Mouse (Mus musculus) embryonic facial prominence, embryonic 11.5 days (tissue): ENCODE measurements around the gene AI597479. TPM values are rescaled to one million over a fixed set of nuclear protein-coding genes. Genes with fewer than 3 reads are reported as not detected.
"Not testable (repeated sequence)": the region's sequence is repeated elsewhere in the genome, so short reads cannot be mapped to it uniquely, and the experiment has no call there.

Experiments used
- ATAC-seq: fragments of 200-750 bp; cut with Nextera tagmentation; replicated peaks from 2 replicates; pipeline ENCODE4 v1.8.0; 2017; ENCODE audit warnings: low read depth; ENCODE audit not compliant: insufficient number of reproducible peaks, low FRiP score, low TSS enrichment
- DNase-seq: peaks from one replicate; pipeline ENCODE4 v3.0.0-alpha.2; 2015; ENCODE audit warnings: low spot score
- H3K27ac ChIP-seq: fragments of 300-500 bp; sonication (generic); replicated peaks from 2 replicates; pipeline ENCODE4 v1.5.1; 2014; ENCODE audit warnings: mild to moderate bottlenecking, low read depth, low read length, control low read depth
- H3K27me3 ChIP-seq: fragments of 300-500 bp; sonication (generic); 2 replicates; pipeline ENCODE4 v1.6.1; 2014; ENCODE audit warnings: mild to moderate bottlenecking, low read length, moderate library complexity, mixed read lengths; ENCODE audit not compliant: control insufficient read depth, insufficient read depth
- H3K36me3 ChIP-seq: fragments of 300-500 bp; sonication (generic); replicated peaks from 2 replicates; pipeline ENCODE4 v1.6.1; 2014; ENCODE audit warnings: low read depth, mild to moderate bottlenecking, low read length, moderate library complexity, mixed read lengths; ENCODE audit not compliant: control insufficient read depth, insufficient read depth
- H3K4me1 ChIP-seq: fragments of 300-500 bp; sonication (generic); 2 replicates; pipeline ENCODE4 v1.6.1; 2014; ENCODE audit warnings: low read length, mixed read lengths; ENCODE audit not compliant: control insufficient read depth, insufficient read depth
- H3K4me2 ChIP-seq: fragments of 300-500 bp; sonication (generic); 2 replicates; pipeline ENCODE4 v1.6.1; 2014; ENCODE audit warnings: low read depth, mild to moderate bottlenecking, control low read depth, low read length, moderate library complexity
- H3K4me3 ChIP-seq: fragments of 300-500 bp; sonication (generic); 2 replicates; pipeline ENCODE4 v1.5.1; 2014; ENCODE audit warnings: low read depth, low read length, control low read depth
- H3K9ac ChIP-seq: fragments of 300-500 bp; sonication (generic); replicated peaks from 2 replicates; pipeline ENCODE4 v1.6.1; 2014; ENCODE audit warnings: mild to moderate bottlenecking, control low read depth, low read length
- H3K9me3 ChIP-seq: fragments of 300-500 bp; sonication (generic); replicated peaks from 2 replicates; pipeline ENCODE4 v1.6.1; 2016; ENCODE audit warnings: mild to moderate bottlenecking, low read length, inconsistent platforms, mixed read lengths; ENCODE audit not compliant: control insufficient read depth
- WGBS: fragments of 180-500 bp; shearing (Covaris S2); extraction: QIAGEN DNeasy Blood & Tissue Kit; methylation state at CpG from one replicate; pipeline ENCODE4 v1.1.7; 2014; 5-methylcytosine and 5-hydroxymethylcytosine counted together
- polyA plus RNA-seq: library from polyadenylated mRNA; unstranded; fragments of >200 nt; fragmentation: Nextera tagmentation; extraction: Ambion mirVana; gene quantifications from 2 replicates; pipeline ENCODE4 v1.2.1, GENCODE M21; 2014

The AI597479 gene
- polyA plus RNA-seq, 1 experiment from 2014 or later, result 44.4 TPM

- Histone ChIP-seq H3K4me1 (no peaks in the 10 kb centered on the region), H3K27me3 (no peaks in the 10 kb centered on the region), H3K4me2 (no peak overlapping the region), H3K4me3 (no peak overlapping the region), H3K9me3 (no peaks in the 10 kb centered on the region), H3K27ac (no peak overlapping the region), H3K36me3 (no peaks in the 10 kb centered on the region), H3K9ac (no peak overlapping the region)
- 77% methylated on average over 5 of the region's 5 CpGs for WGBS
- ATAC-seq (no peak), DNase-seq (no peak)
Measured at GRCm38 (mm10) chr1:43130219-43130981, 31.9 kb downstream of the AI597479 start.

- Histone ChIP-seq H3K9me3 (no peaks in the 10 kb centered on the region), H3K4me1 (no peaks in the 10 kb centered on the region), H3K4me3 (no peak overlapping the region), H3K4me2 (no peak overlapping the region), H3K27ac (no peak overlapping the region), H3K27me3 (no peaks in the 10 kb centered on the region), H3K36me3 (no peaks in the 10 kb centered on the region), H3K9ac (no peak overlapping the region)
- no peak for DNase-seq
- ATAC-seq, result no peak
- WGBS, result 90% methylated on average over 9 of the region's 9 CpGs
Measured at GRCm38 (mm10) chr1:43131591-43131990, 33.1 kb downstream of the AI597479 start.

- not testable (repeated sequence) for H3K4me3 ChIP-seq, H3K4me2 ChIP-seq, H3K4me1 ChIP-seq, H3K36me3 ChIP-seq, DNase-seq, H3K27me3 ChIP-seq, ATAC-seq, H3K27ac ChIP-seq, H3K9ac ChIP-seq, H3K9me3 ChIP-seq
- 69% methylated on average over 2 of the region's 2 CpGs for WGBS
Measured at GRCm38 (mm10) chr1:43136488-43137029, 38.0 kb downstream of the AI597479 start.

- no peak for ATAC-seq
Measured at GRCm38 (mm10) chr1:43137334-43137733, 38.8 kb downstream of the AI597479 start.

GRCm38 (mm10) chr1:43138268-43138812 lies 39.8 kb downstream of the AI597479 start:
- no peak for ATAC-seq
- Histone ChIP-seq H3K4me2 (no peak overlapping the region), H3K27ac (no peak overlapping the region), H3K4me1 (no peaks in the 10 kb centered on the region), H3K27me3 (no peaks in the 10 kb centered on the region), H3K4me3 (no peak overlapping the region), H3K9me3 (no peaks in the 10 kb centered on the region), H3K9ac (no peak overlapping the region), H3K36me3 (no peaks in the 10 kb centered on the region)
- no peak for DNase-seq
- 72% methylated on average over 15 of the region's 15 CpGs for whole genome bisulfite sequencing

More at GRCm38 (mm10) chr1:43137334-43137733, 38.8 kb downstream of the AI597479 start:
- H3K9ac ChIP-seq, result no peak overlapping the region
- no peak for DNase-seq
- H3K4me1 ChIP-seq, result no peaks in the 10 kb centered on the region
- no peak overlapping the region for H3K27ac ChIP-seq
- WGBS, result 83% methylated on average over 5 of the region's 5 CpGs
- H3K4me3 ChIP-seq, result no peak overlapping the region
- no peaks in the 10 kb centered on the region for H3K27me3 ChIP-seq
- no peaks in the 10 kb centered on the region for H3K36me3 ChIP-seq
- H3K9me3 ChIP-seq, result no peaks in the 10 kb centered on the region
- no peak overlapping the region for H3K4me2 ChIP-seq

GRCm38 (mm10) chr1:43139587-43140266 lies 41.2 kb downstream of the AI597479 start:
- Histone ChIP-seq H3K4me3 (no peak overlapping the region), H3K4me2 (no peak overlapping the region), H3K27me3 (no peaks in the 10 kb centered on the region), H3K27ac (no peak overlapping the region), H3K36me3 (no peaks in the 10 kb centered on the region), H3K9me3 (no peaks in the 10 kb centered on the region), H3K4me1 (no peaks in the 10 kb centered on the region), H3K9ac (no peak overlapping the region)
- DNase-seq, result peak; percentile 95
- 47% methylated on average over 8 of the region's 8 CpGs for WGBS
- peak; percentile 61; the same call in 1 of the 2 replicates for ATAC-seq

- 82% methylated on average over 11 of the region's 11 CpGs for WGBS
- no peak for DNase-seq
- H3K36me3 ChIP-seq, result no peaks in the 10 kb centered on the region
- H3K4me2 ChIP-seq, result no peak overlapping the region
- H3K27ac ChIP-seq, result no peak overlapping the region
- H3K9ac ChIP-seq, result no peak overlapping the region
- H3K4me1 ChIP-seq, result no peaks in the 10 kb centered on the region
- ATAC-seq, result no peak
- no peaks in the 10 kb centered on the region for H3K9me3 ChIP-seq
- H3K27me3 ChIP-seq, result no peaks in the 10 kb centered on the region
- H3K4me3 ChIP-seq, result no peak overlapping the region
Measured at GRCm38 (mm10) chr1:43141555-43141961, 43.0 kb downstream of the AI597479 start.

GRCm38 (mm10) chr1:43142849-43143248 lies 44.3 kb downstream of the AI597479 start:
- Histone ChIP-seq H3K9me3 (no peaks in the 10 kb centered on the region), H3K27me3 (no peaks in the 10 kb centered on the region), H3K4me2 (no peak overlapping the region), H3K36me3 (no peaks in the 10 kb centered on the region), H3K27ac (no peak overlapping the region), H3K4me3 (no peak overlapping the region), H3K4me1 (no peaks in the 10 kb centered on the region), H3K9ac (no peak overlapping the region)
- DNase-seq (no peak), ATAC-seq (no peak)
- 85% methylated on average over 6 of the region's 6 CpGs for WGBS
